Mouse (Mus musculus) ES-E14 (cell line): ENCODE data around the gene Tas2r143. TPM values are rescaled to one million over a fixed set of nuclear protein-coding genes. Genes with fewer than 3 reads are reported as not detected.

Experiments used
- DNase-seq: peaks from one replicate; pipeline ENCODE4 v3.0.0-alpha.2; 2013; ENCODE audit warnings: low read depth, low spot score
- H3K27ac ChIP-seq: 2 replicates; pipeline ENCODE4 v1.5.1; 2012; ENCODE audit warnings: low read depth, mild to moderate bottlenecking, low read length, moderate library complexity, mixed read lengths; ENCODE audit not compliant: poor library complexity, insufficient read depth, severe bottlenecking
- H3K36me3 ChIP-seq: 2 replicates; pipeline ENCODE4 v1.6.1; 2012; ENCODE audit warnings: mild to moderate bottlenecking, low read length, moderate library complexity, mixed read lengths; ENCODE audit not compliant: control insufficient read depth, poor library complexity, insufficient read depth, severe bottlenecking
- H3K4me1 ChIP-seq, 2 experiments: fragments of 150-350 bp in 1 of 2; sonication (generic) in 1 of 2; 2 replicates each; pipeline ENCODE4 v1.6.1; 2012; ENCODE audit warnings: low read length in 2 of 2, mild to moderate bottlenecking in 1 of 2, mixed read lengths in 1 of 2; ENCODE audit not compliant: control insufficient read depth in 2 of 2, insufficient read depth in 2 of 2, poor library complexity in 1 of 2
- H3K4me3 ChIP-seq, 2 experiments: fragments of 150-350 bp in 1 of 2; sonication (generic) in 1 of 2; 2 replicates each; pipeline ENCODE4 v1.5.1; 2012; ENCODE audit warnings: low read length in 2 of 2, low read depth in 1 of 2, mild to moderate bottlenecking in 1 of 2, mixed read lengths in 1 of 2; ENCODE audit not compliant: insufficient read depth in 1 of 2, poor library complexity in 1 of 2, severe bottlenecking in 1 of 2
- H3K9ac ChIP-seq: 2 replicates; pipeline ENCODE4 v1.6.1; 2012; ENCODE audit warnings: low read depth, mild to moderate bottlenecking, low read length, mixed read lengths; ENCODE audit not compliant: poor library complexity, insufficient read depth, severe bottlenecking
- H3K9me3 ChIP-seq: fragments of 150-350 bp; sonication (generic); 2 replicates; pipeline ENCODE4 v1.6.1; 2012; ENCODE audit warnings: low read depth, mild to moderate bottlenecking, low read length; ENCODE audit not compliant: control insufficient read depth, insufficient read depth
- CHD2 ChIP-seq: IDR thresholded peaks from 2 replicates; pipeline ENCODE4 v1.6.1; 2014; ENCODE audit warnings: mild to moderate bottlenecking, low read depth, low read length, inconsistent platforms
- HCFC1 ChIP-seq: IDR thresholded peaks from 2 replicates; pipeline ENCODE4 v1.6.1; 2012; ENCODE audit warnings: low read length, inconsistent platforms, borderline replicate concordance; ENCODE audit not compliant: insufficient read depth
- MAFK ChIP-seq: IDR thresholded peaks from 2 replicates; pipeline ENCODE4 v1.6.1; 2014; ENCODE audit warnings: mild to moderate bottlenecking, low read depth, low read length, inconsistent platforms; ENCODE audit not compliant: insufficient read depth
- ZC3H11A ChIP-seq: IDR thresholded peaks from 2 replicates; pipeline ENCODE4 v1.6.1; 2012; ENCODE audit warnings: low read depth, mild to moderate bottlenecking, inconsistent platforms, low read length, borderline replicate concordance
- ZNF384 ChIP-seq: IDR thresholded peaks from 2 replicates; pipeline ENCODE4 v1.6.1; 2012; ENCODE audit warnings: low read depth, low read length, inconsistent platforms
- in situ Hi-C, 2 experiments: fragments of 600-800 bp; cut with MboI; formaldehyde crosslinking; loops; one replicate each; pipeline ENCODE4 v1.15.1; 2025; ENCODE audit warnings: low sequenced_read_pairs in 2 of 2, inconsistent platforms in 1 of 2; ENCODE audit not compliant: unreplicated experiment in 2 of 2
- total RNA-seq: library from RNA; depleted of rRNA; stranded (reverse); fragments of 300-350 nt; gene quantifications from 2 replicates; pipeline ENCODE4 v1.2.3, GENCODE M21; 2012

Gene Tas2r143
- total RNA-seq, 1 experiment: not detected

GRCm38 (mm10) chr6:42395960-42396809 is 3.9 kb upstream of the Tas2r143 start:
- H3K9ac ChIP-seq: no peak overlapping the region
- DNase-seq: no peak
- H3K9me3 ChIP-seq: no peaks in the 10 kb centered on the region
- in situ Hi-C loops: no loop called here
- TF ChIP-seq ZC3H11A (no peak), CHD2 (no peak), HCFC1 (no peak), ZNF384 (no peak), MAFK (no peak)
- H3K4me3 ChIP-seq: no peak overlapping the region
- no peak overlapping the region for H3K27ac ChIP-seq
- no peaks in the 10 kb centered on the region for H3K4me1 ChIP-seq
- H3K36me3 ChIP-seq: no peaks in the 10 kb centered on the region

GRCm38 (mm10) chr6:42397041-42397657 is 2.9 kb upstream of the Tas2r143 start:
- Histone ChIP-seq H3K9me3 (no peaks in the 10 kb centered on the region), H3K4me3 (no peak overlapping the region), H3K27ac (no peak overlapping the region), H3K4me1 (no peaks in the 10 kb centered on the region), H3K9ac (no peak overlapping the region), H3K36me3 (no peaks in the 10 kb centered on the region)
- TF ChIP-seq ZC3H11A (no peak), CHD2 (no peak), HCFC1 (no peak), MAFK (no peak), ZNF384 (no peak)
- DNase-seq: no peak
- in situ Hi-C loops: no loop called here

- in situ Hi-C loops: no loop called here
- TF ChIP-seq CHD2: no peak
- no peak for TF ChIP-seq ZNF384
- TF ChIP-seq ZC3H11A: no peak
- no peak for TF ChIP-seq MAFK
- no peak for TF ChIP-seq HCFC1
- no peak for DNase-seq
Measured at GRCm38 (mm10) chr6:42398285-42398684, 1.8 kb upstream of the Tas2r143 start.

GRCm38 (mm10) chr6:42398998-42399397 is 1.0 kb upstream of the Tas2r143 start:
- Histone ChIP-seq H3K36me3 (no peaks in the 10 kb centered on the region), H3K9me3 (no peaks in the 10 kb centered on the region), H3K4me3 (no peak overlapping the region), H3K4me1 (no peaks in the 10 kb centered on the region), H3K9ac (no peak overlapping the region), H3K27ac (no peak overlapping the region)
- in situ Hi-C loops: no loop called here
- DNase-seq: no peak
- TF ChIP-seq HCFC1 (no peak), MAFK (no peak)

More at GRCm38 (mm10) chr6:42398285-42398684, 1.8 kb upstream of the Tas2r143 start:
- Histone ChIP-seq H3K9me3 (no peaks in the 10 kb centered on the region), H3K36me3 (no peaks in the 10 kb centered on the region), H3K9ac (no peak overlapping the region), H3K4me1 (no peaks in the 10 kb centered on the region), H3K27ac (no peak overlapping the region), H3K4me3 (no peak overlapping the region)
